Mouse (Mus musculus) cortical plate, adult 2 months (tissue): ENCODE measurements at regions not wholly inside any gene's neighbourhood (a gene's known extent, or its start where the extent isn't known, plus 50 kb on each side); places are given as distances from the start of the nearest gene placed in this dataset.

ENCODE experiments used
- H3K27ac ChIP-seq: fragments of 200-500 bp; 2 replicates; pipeline ENCODE4 v1.5.1; 2012; ENCODE audit warnings: low read length, control low read depth, inconsistent platforms; ENCODE audit not compliant: insufficient read depth
- H3K4me1 ChIP-seq: fragments of 200-500 bp; 2 replicates; pipeline ENCODE4 v1.6.1; 2011; ENCODE audit warnings: low read length; ENCODE audit not compliant: control insufficient read depth, insufficient read depth
- H3K4me3 ChIP-seq: fragments of 200-500 bp; 2 replicates; pipeline ENCODE4 v1.5.1; 2011; ENCODE audit warnings: mild to moderate bottlenecking, low read length, control low read depth; ENCODE audit not compliant: insufficient read depth
- CTCF ChIP-seq: fragments of 200-500 bp; IDR thresholded peaks from 2 replicates; pipeline ENCODE4 v1.5.1; 2011; ENCODE audit warnings: mild to moderate bottlenecking, control low read depth, low read length; ENCODE audit not compliant: insufficient read depth; ENCODE audit errors: extremely low read depth
- POLR2A ChIP-seq: fragments of 200-500 bp; IDR thresholded peaks from 2 replicates; pipeline ENCODE4 v1.6.1; 2011; ENCODE audit warnings: mild to moderate bottlenecking, low read length, control low read depth; ENCODE audit not compliant: insufficient read depth; ENCODE audit errors: extremely low read depth

DNA sequence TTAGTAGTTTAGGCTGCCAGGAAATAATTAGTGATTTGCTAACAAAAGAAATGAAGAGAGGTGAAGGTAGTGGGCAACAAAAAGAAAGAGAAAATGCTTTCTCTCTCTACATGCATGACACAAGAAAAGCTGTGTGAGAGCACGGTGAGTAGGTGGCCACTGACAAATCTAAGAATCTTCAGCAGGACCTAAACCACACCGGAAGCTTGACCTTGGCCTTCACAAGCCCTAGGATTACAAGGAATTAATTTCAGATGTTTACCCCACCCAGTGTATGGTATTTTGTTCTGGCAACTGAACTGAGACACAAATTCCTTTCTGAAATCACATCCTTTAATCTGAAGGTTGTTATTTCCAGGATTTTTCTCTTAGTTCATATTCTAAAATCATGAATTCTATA is 347.5 kb upstream of the Ddi1 start:
- Histone ChIP-seq H3K4me3 (no peak overlapping the region), H3K4me1 (no peaks in the 10 kb centered on the region), H3K27ac (no peak overlapping the region)
- TF ChIP-seq POLR2A (no peak), CTCF (no peak)

- TF ChIP-seq POLR2A = no peak
- TF ChIP-seq CTCF = no peak
- H3K4me1 ChIP-seq = no peaks in the 10 kb centered on the region
- H3K4me3 ChIP-seq = no peak overlapping the region
- no peak overlapping the region for H3K27ac ChIP-seq
Measured at GRCm38 (mm10) chr9:6609284-6609627, 339.6 kb upstream of the Ddi1 start.

DNA sequence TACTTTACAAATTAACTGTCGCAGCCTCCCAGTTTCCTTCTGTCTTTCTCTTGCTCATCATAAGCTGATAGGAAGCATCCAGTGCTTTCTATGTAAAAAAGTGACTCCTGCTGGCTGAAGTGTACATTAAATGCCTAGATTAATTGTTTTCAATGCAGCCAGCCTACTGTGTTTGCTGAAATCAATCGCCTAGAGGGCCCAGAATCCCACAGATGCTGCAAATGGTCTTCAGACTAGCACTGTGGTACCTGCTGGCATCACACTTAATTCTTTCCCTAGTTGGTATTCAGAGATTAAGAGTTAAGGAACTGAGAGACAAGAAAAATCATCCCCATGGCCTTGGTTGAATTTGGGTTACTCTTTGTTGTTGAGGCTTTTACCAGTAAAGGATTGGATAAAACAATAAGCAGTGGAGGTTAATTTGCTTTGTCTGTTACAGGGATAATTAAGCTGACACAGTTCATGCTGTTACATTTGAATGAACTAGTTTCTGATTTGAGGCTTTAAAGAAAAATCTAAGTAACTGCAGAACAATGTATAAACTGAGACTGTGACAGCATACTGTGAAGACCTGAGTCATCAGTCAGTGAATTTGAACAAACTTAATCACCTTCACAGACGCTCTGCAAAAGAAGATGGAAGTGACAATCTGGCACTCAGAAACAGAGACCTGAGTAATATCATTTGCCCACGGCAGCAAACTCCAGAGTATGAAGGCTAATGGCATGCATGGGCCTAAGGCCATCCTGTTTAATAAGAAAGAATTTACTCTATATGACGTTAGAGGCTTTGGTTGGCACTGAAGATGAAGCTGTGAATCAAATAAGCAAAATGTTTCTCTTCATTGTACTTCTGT is 339.0 kb upstream of the Ddi1 start:
- TF ChIP-seq CTCF (no peak), POLR2A (no peak)
- Histone ChIP-seq H3K4me1 (no peaks in the 10 kb centered on the region), H3K4me3 (no peak overlapping the region)

More for the DNA sequence above, 339.0 kb upstream of the Ddi1 start:
- H3K27ac ChIP-seq = no peak overlapping the region
